Mouse (Mus musculus) liver, embryonic 16.5 days (tissue): ENCODE measurements around the gene Slc9a1. TPM values are rescaled to one million over a fixed set of nuclear protein-coding genes. Genes with fewer than 3 reads are reported as not detected.

ENCODE experiments used
- ATAC-seq: fragments of 200-750 bp; cut with Nextera tagmentation; 2 replicates; pipeline ENCODE4 v1.8.0; 2017; ENCODE audit warnings: low read depth, mild to moderate bottlenecking, moderate number of reproducible peaks, moderate library complexity
- H3K27ac ChIP-seq: fragments of 300-500 bp; sonication (generic); 2 replicates; pipeline ENCODE4 v1.5.1; 2014; ENCODE audit warnings: mild to moderate bottlenecking, low read length
- H3K27me3 ChIP-seq: fragments of 300-500 bp; sonication (generic); 2 replicates; pipeline ENCODE4 v1.6.1; 2014; ENCODE audit warnings: low read depth, low read length, mixed read lengths; ENCODE audit not compliant: control insufficient read depth, insufficient read depth
- H3K36me3 ChIP-seq: fragments of 300-500 bp; sonication (generic); 2 replicates; pipeline ENCODE4 v1.6.1; 2014; ENCODE audit warnings: mild to moderate bottlenecking; ENCODE audit not compliant: control insufficient read depth, insufficient read depth
- H3K4me1 ChIP-seq: fragments of 300-500 bp; sonication (generic); 2 replicates; pipeline ENCODE4 v1.6.1; 2014; ENCODE audit warnings: low read depth, low read length, mixed read lengths; ENCODE audit not compliant: control insufficient read depth
- H3K4me2 ChIP-seq: fragments of 300-500 bp; sonication (generic); 2 replicates; pipeline ENCODE4 v1.6.1; 2014; ENCODE audit warnings: low read depth, low read length, mixed read lengths
- H3K4me3 ChIP-seq: fragments of 300-500 bp; sonication (generic); 2 replicates; pipeline ENCODE4 v1.5.1; 2014; ENCODE audit warnings: low read depth, mild to moderate bottlenecking, low read length
- H3K9ac ChIP-seq: fragments of 300-500 bp; sonication (generic); 2 replicates; pipeline ENCODE4 v1.6.1; 2014; ENCODE audit warnings: low read depth, low read length
- H3K9me3 ChIP-seq: fragments of 300-500 bp; sonication (generic); replicated peaks from 2 replicates; pipeline ENCODE4 v1.6.1; 2016; ENCODE audit warnings: low read length; ENCODE audit not compliant: control insufficient read depth
- WGBS: fragments of 180-500 bp; shearing (Covaris S2); extraction: QIAGEN DNeasy Blood & Tissue Kit; methylation state at CpG from one replicate; pipeline ENCODE4 v1.1.7; 2014; ENCODE audit not compliant: insufficient replicate concordance; 5-methylcytosine and 5-hydroxymethylcytosine counted together
- polyA plus RNA-seq: library from polyadenylated mRNA; unstranded; fragments of >200 nt; fragmentation: Nextera tagmentation; extraction: Ambion mirVana; gene quantifications from 2 replicates; pipeline ENCODE4 v1.2.1, GENCODE M21; 2015

Slc9a1 gene
- polyA plus RNA-seq, 1 experiment from 2014 or later: 3.3 TPM

DNA sequence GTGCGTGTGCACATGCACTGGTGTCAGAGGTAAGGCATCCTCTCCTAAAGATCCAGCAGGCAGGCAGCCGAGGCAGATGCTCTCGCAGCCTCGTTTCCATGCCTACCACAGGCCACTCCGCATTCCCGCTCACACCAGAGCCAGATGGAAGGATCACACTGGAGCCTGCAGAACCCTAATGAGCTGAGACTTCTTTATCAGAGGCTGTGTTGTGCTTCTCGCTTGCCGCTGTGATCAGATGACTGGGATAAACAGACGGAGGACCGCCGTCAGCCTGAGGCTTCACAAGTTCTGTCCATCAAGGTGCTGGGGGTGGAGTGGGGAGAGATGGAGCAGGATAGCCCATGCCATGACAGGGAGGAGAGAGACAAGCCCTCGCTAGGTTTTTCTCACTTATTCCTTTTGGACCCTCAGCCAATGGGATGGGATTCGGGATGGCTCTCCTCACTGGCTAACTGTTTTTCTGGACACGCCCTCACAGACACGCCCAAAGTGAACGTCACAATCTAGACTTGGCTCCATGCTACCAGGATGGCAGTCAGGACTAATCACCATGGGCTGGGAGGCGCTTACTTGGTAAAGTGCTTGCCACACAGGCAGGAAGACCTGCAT lies 63.2 kb downstream of the Slc9a1 start:
- 32% methylated on average over 17 of the region's 17 CpGs for WGBS
- no peak for ATAC-seq
- no peaks in the 10 kb centered on the region for H3K9me3 ChIP-seq
- H3K4me2 ChIP-seq: no peak overlapping the region
- no peaks in the 10 kb centered on the region for H3K4me1 ChIP-seq
- no peak overlapping the region for H3K27ac ChIP-seq
- H3K9ac ChIP-seq: no peak overlapping the region
- no peak overlapping the region for H3K4me3 ChIP-seq
- no peaks in the 10 kb centered on the region for H3K36me3 ChIP-seq
- H3K27me3 ChIP-seq: no peaks in the 10 kb centered on the region

DNA sequence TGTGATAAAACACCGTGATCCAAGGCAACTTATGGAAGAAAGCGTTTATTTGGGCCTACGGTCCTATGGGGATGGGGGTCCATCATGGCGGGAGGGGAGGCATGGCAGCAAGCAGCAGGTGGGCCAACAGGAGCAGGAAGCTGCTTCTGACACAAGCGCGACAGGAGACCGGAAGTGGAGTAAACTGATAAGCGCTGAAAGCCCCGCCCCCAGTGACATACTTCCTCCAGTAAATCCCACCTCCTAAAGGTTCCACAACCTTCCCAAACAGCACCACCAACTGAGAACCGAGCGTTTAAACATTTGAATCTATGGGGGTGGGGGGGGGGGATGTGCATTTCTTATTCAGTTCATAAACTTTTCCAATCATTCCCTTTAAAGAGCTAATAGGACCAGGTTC lies 66.4 kb downstream of the Slc9a1 start:
- 77% methylated on average over 11 of the region's 11 CpGs for WGBS
- H3K4me3 ChIP-seq: no peak overlapping the region
- no peak overlapping the region for H3K27ac ChIP-seq
- peaks cover 9% of the 10 kb centered on the region for H3K27me3 ChIP-seq
- no peaks in the 10 kb centered on the region for H3K4me1 ChIP-seq
- no peak overlapping the region for H3K4me2 ChIP-seq
- no peaks in the 10 kb centered on the region for H3K9me3 ChIP-seq
- ATAC-seq: no peak
- no peak overlapping the region for H3K9ac ChIP-seq
- H3K36me3 ChIP-seq: no peaks in the 10 kb centered on the region

DNA sequence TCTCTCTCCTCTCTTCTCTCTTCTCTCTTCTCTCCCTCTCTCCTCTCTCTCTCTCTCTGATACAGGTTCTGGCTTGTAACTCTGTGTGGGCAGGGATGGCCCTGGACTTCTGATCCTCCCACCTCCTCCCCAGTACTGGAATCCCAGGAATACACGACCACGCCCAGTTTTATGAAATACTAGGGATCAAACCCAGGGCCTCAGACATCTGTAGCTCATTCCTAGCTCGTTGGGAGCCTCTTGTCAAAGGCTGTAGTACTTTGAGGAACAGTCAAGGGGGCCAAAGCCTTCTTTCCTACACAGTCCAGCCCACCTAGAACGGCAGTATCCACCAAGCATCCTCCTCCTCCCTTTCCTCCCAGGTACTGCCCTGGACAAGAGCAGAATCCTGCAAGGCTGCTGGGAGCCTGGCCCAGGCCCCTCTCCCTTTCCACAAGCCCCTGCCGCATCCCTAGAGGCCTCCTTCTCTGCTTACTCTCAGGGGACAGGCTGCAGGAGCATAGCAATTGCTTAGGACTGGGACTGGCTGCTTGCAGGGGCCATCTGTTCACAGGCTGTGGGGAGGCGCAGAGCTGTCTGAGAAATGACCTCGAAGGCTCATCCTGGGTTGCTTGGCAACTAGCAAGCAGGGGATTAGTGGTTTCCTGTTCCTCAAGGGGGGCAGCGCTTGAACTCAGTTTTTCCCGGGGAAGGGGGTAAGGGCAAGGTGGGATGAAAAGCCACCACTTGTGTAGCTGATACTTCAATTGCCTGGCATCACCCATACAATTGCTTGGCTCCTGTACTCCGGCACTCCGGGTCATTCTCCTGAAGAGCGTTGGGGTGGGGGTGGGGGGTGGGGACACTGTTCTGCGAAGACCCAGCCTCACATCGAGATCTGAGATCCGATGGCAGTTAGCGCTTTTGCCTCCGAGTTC lies 70.2 kb downstream of the Slc9a1 start:
- Histone ChIP-seq H3K9me3 (no peaks in the 10 kb centered on the region), H3K36me3 (no peaks in the 10 kb centered on the region), H3K4me1 (no peaks in the 10 kb centered on the region), H3K27me3 (peaks cover 9% of the 10 kb centered on the region), H3K4me3 (no peak overlapping the region), H3K27ac (no peak overlapping the region), H3K9ac (no peak overlapping the region), H3K4me2 (no peak overlapping the region)
- ATAC-seq: no peak
- 6% methylated on average over 17 of the region's 17 CpGs for WGBS

DNA sequence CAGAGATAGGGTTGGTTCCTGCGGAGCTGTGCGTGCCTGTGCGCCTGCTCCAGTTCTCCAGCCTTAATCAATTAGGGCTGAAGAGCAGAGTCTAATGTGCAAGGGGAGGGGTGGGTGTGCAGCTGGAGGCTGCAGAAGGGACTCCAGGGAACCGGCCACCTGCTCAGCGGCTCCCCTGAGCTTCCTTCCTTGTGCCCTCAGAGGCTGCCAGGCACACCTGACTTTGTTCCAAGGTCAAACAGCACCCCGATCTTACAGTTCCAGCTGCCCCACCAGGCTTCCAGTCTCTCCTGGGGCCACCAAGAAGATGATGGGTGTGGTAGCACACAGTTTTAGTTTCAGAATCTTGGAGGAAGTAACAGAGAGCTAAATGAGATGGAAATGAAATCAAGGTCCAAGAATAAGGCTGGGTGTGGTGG lies 70.9 kb downstream of the Slc9a1 start:
- Histone ChIP-seq H3K27me3 (peaks cover 9% of the 10 kb centered on the region), H3K36me3 (no peaks in the 10 kb centered on the region), H3K9me3 (no peaks in the 10 kb centered on the region), H3K4me2 (no peak overlapping the region), H3K27ac (no peak overlapping the region), H3K4me3 (no peak overlapping the region), H3K9ac (no peak overlapping the region), H3K4me1 (no peaks in the 10 kb centered on the region)
- ATAC-seq: no peak
- 10% methylated on average over 6 of the region's 6 CpGs for WGBS

DNA sequence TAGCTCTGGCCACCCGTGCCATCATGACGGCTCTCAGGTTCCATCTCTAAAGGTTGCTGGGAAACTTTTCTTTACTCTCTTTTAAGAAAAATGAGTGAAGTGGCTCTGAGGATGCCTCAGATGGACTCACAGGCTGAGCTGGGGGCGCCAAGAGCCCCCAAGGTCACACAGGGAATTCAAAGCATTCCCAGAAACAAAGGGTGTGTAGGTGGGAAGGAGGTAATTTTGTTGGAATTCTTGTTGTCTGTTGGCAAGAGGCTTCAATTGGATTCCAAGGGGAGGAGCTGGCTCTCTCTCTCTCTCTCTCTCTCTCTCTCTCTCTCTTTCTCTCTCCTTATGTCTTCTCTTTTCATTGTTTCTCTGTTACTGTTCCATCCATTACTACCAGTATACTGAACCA lies 72.7 kb downstream of the Slc9a1 start:
- no peak for ATAC-seq
- Histone ChIP-seq H3K4me3 (no peak overlapping the region), H3K36me3 (no peaks in the 10 kb centered on the region), H3K9me3 (no peaks in the 10 kb centered on the region), H3K27me3 (peaks cover 9% of the 10 kb centered on the region), H3K4me1 (no peaks in the 10 kb centered on the region), H3K9ac (no peak overlapping the region), H3K4me2 (no peak overlapping the region), H3K27ac (no peak overlapping the region)
- 43% methylated on average over 3 of the region's 3 CpGs for WGBS

DNA sequence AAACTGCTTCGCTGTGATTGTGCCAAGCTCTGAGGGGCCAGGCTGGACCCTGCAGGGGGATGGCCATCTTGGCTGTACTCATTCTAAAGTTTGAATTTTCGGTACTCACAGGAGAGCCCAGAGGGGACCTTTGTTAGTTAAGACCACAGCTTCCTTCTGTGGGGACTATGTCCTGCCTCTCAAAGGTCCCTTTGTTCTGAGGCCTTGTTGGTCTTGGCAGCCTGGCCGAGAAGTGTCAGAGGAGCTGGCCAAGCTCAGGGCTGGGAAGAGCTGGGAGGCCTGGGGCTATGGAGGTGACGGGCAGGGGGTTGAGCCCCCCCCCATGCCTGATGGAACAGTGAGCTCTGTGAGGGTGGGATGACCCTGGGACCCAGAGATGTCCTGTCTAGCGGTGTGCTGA lies 73.6 kb downstream of the Slc9a1 start:
- no peak overlapping the region for H3K4me3 ChIP-seq
- no peaks in the 10 kb centered on the region for H3K36me3 ChIP-seq
- ATAC-seq: no peak
- no peak overlapping the region for H3K9ac ChIP-seq
- H3K4me2 ChIP-seq: no peak overlapping the region
- H3K27ac ChIP-seq: no peak overlapping the region
- WGBS: 52% methylated on average over 5 of the region's 5 CpGs
- peaks cover 9% of the 10 kb centered on the region for H3K27me3 ChIP-seq
- no peaks in the 10 kb centered on the region for H3K9me3 ChIP-seq
- H3K4me1 ChIP-seq: no peaks in the 10 kb centered on the region

DNA sequence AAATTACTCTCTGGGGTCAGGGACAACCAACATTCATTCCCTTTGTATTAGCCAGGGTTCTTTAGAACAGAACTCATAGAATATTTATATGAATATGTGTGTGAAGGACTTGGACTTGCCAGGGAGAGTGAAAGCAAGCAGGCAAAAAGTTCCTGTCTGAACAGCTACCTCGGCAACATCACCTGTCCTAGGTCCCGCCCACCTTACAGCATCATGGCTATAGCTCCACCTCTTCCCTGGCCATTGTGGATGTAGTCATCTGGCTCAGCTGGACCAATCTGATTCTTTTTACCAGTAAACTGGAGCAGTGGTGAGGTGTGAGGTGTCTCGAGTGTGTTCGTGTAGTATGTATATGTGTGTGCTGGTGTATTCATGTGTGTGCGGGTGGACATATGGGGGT lies 76.2 kb downstream of the Slc9a1 start:
- no peak overlapping the region for H3K27ac ChIP-seq
- no peaks in the 10 kb centered on the region; the same call in 1 of the 2 replicates for H3K27me3 ChIP-seq
- no peak overlapping the region for H3K4me3 ChIP-seq
- H3K4me2 ChIP-seq: no peak overlapping the region
- WGBS: 63% methylated on average over 5 of the region's 5 CpGs
- no peaks in the 10 kb centered on the region for H3K36me3 ChIP-seq
- H3K9ac ChIP-seq: no peak overlapping the region
- H3K9me3 ChIP-seq: no peaks in the 10 kb centered on the region
- H3K4me1 ChIP-seq: no peaks in the 10 kb centered on the region
- ATAC-seq: no peak

DNA sequence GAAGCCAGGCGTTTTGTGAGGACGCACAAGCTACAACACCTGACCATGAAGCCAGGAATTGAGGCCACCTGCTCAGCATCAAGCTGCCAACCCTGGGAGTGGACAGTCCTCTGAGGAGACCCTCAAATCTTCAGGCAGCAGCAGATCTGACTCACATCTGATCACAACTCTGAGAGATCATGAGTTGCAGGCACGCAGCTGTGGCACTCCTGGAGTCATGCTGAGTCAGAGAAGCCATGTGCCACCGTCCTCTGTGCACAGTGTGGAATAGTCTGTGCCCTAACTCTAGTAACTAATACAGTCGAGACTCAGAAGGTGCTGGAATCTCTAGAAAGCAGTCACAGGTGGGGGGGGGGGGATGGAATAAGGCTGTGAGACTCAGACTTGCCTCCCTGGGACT lies 77.9 kb downstream of the Slc9a1 start:
- Histone ChIP-seq H3K4me2 (no peak overlapping the region), H3K4me1 (no peaks in the 10 kb centered on the region), H3K4me3 (no peak overlapping the region), H3K27ac (no peak overlapping the region), H3K9me3 (no peaks in the 10 kb centered on the region), H3K36me3 (no peaks in the 10 kb centered on the region), H3K9ac (no peak overlapping the region), H3K27me3 (no peaks in the 10 kb centered on the region; the same call in 1 of the 2 replicates)
- ATAC-seq: no peak
- WGBS: 43% methylated on average over 5 of the region's 5 CpGs

DNA sequence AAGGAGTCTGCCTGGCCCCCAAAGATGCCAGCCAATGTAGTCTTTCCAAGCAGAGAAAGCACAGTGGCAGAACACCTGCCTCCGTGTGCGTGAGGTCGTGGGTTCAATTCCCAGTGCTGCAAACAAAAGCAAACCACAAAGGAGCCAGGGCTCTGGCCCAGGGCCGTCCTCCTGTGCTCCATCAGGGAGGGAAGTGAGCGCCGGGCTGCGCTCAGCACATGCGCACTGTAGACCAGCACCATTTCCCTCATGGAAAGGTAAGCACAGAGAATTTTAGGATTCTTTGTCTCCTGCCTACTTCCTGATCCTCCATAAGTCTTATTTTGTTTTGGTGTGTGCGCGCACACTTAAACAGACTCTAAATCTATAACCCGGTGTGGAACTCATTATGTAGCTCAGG lies 78.5 kb downstream of the Slc9a1 start:
- Histone ChIP-seq H3K27ac (no peak overlapping the region), H3K9ac (no peak overlapping the region), H3K36me3 (no peaks in the 10 kb centered on the region), H3K4me1 (no peaks in the 10 kb centered on the region), H3K27me3 (no peaks in the 10 kb centered on the region), H3K9me3 (no peaks in the 10 kb centered on the region), H3K4me3 (no peak overlapping the region), H3K4me2 (no peak overlapping the region)
- ATAC-seq: no peak
- WGBS: 71% methylated on average over 11 of the region's 11 CpGs
